Mouse (Mus musculus) layer of hippocampus, adult 18-20 months (tissue): ENCODE results near the gene Rft1. TPM values are rescaled to one million over a fixed set of nuclear protein-coding genes. Genes with fewer than 3 reads are reported as not detected.

ENCODE experiments used
- DNase-seq, 2 experiments: peaks; one replicate each; pipeline ENCODE4 v3.0.0; 2022; ENCODE audit warnings: low spot score in 2 of 2
- total RNA-seq, 2 experiments: library from RNA; stranded (reverse); gene quantifications; 2 replicates each; pipeline ENCODE4 v1.2.3; 2021

Rft1 gene
- total RNA-seq, 2 experiments from 2014 or later = 10.9 TPM

- no peak for DNase-seq
Observed at GRCm38 (mm10) chr14:30629839-30630238, 24.3 kb upstream of the Rft1 start.

- no peak for DNase-seq
Observed at GRCm38 (mm10) chr14:30630811-30631576, 23.2 kb upstream of the Rft1 start.

GRCm38 (mm10) chr14:30631834-30632233, 22.3 kb upstream of the Rft1 start:
- DNase-seq = no peak

- DNase-seq = no peak
Observed at GRCm38 (mm10) chr14:30633708-30634107, 20.5 kb upstream of the Rft1 start.

GRCm38 (mm10) chr14:30634418-30634817, 19.7 kb upstream of the Rft1 start:
- no peak for DNase-seq

GRCm38 (mm10) chr14:30635219-30635910, 18.8 kb upstream of the Rft1 start:
- DNase-seq = no peak

- DNase-seq = no peak
Observed at GRCm38 (mm10) chr14:30636499-30636898, 17.7 kb upstream of the Rft1 start.

GRCm38 (mm10) chr14:30637087-30637486, 17.1 kb upstream of the Rft1 start:
- no peak for DNase-seq

- DNase-seq = no peak
Observed at GRCm38 (mm10) chr14:30638009-30638408, 16.2 kb upstream of the Rft1 start.

- DNase-seq = no peak
Observed at GRCm38 (mm10) chr14:30638686-30639085, 15.5 kb upstream of the Rft1 start.

GRCm38 (mm10) chr14:30641748-30642147, 12.4 kb upstream of the Rft1 start:
- DNase-seq = no peak

GRCm38 (mm10) chr14:30644026-30644425, 10.1 kb upstream of the Rft1 start:
- no peak for DNase-seq

GRCm38 (mm10) chr14:30645066-30645465, 9.1 kb upstream of the Rft1 start:
- no peak for DNase-seq

GRCm38 (mm10) chr14:30646486-30646885, 7.7 kb upstream of the Rft1 start:
- no peak for DNase-seq

GRCm38 (mm10) chr14:30648478-30648877, 5.7 kb upstream of the Rft1 start:
- no peak for DNase-seq

GRCm38 (mm10) chr14:30649745-30650144, 4.4 kb upstream of the Rft1 start:
- peak in 1 of 2 experiments; percentile 25 for DNase-seq

GRCm38 (mm10) chr14:30650969-30651368, 3.2 kb upstream of the Rft1 start:
- peak in 1 of 2 experiments; percentile 39 for DNase-seq

- DNase-seq = no peak
Observed at GRCm38 (mm10) chr14:30654691-30655228, 600 bp downstream of the Rft1 start.

- DNase-seq = no peak
Observed at GRCm38 (mm10) chr14:30655531-30655930, 1.4 kb downstream of the Rft1 start.

GRCm38 (mm10) chr14:30666061-30666460, 11.9 kb downstream of the Rft1 start:
- no peak for DNase-seq

GRCm38 (mm10) chr14:30666604-30667003, 12.4 kb downstream of the Rft1 start:
- peak in 1 of 2 experiments; percentile 48 for DNase-seq

GRCm38 (mm10) chr14:30670161-30670560, 16.0 kb downstream of the Rft1 start:
- no peak for DNase-seq
